Mouse (Mus musculus) liver, embryonic 14.5 days (tissue): ENCODE measurements around the gene Cox10.

ENCODE experiments used
- CTCF ChIP-seq: IDR thresholded peaks from 2 replicates; pipeline ENCODE4 v1.5.1; 2016; ENCODE audit warnings: antibody characterized with exemption, low read depth, control low read depth
- EP300 ChIP-seq: IDR thresholded peaks from 2 replicates; pipeline ENCODE4 v1.6.1; 2016; ENCODE audit warnings: antibody characterized with exemption, low read depth

- no peak for TF ChIP-seq CTCF
- no peak for TF ChIP-seq EP300
Measured at GRCm38 (mm10) chr11:64071536-64071935, 7.7 kb downstream of the Cox10 start.
